Mouse (Mus musculus) forebrain, embryonic 12.5 days (tissue): ENCODE results near the gene Map3k3. TPM values are rescaled to one million over a fixed set of nuclear protein-coding genes. Genes with fewer than 3 reads are reported as not detected.

Experiments
- ATAC-seq: fragments of 200-750 bp; cut with Nextera tagmentation; 2 replicates; pipeline ENCODE4 v1.8.0; 2017; ENCODE audit warnings: moderate TSS enrichment; ENCODE audit not compliant: low FRiP score
- H3K27ac ChIP-seq: fragments of 300-500 bp; sonication (generic); 2 replicates; pipeline ENCODE4 v1.5.1; 2016; ENCODE audit warnings: mild to moderate bottlenecking
- H3K27me3 ChIP-seq: fragments of 300-500 bp; sonication (generic); 2 replicates; pipeline ENCODE4 v1.6.1; 2016; ENCODE audit warnings: mild to moderate bottlenecking
- H3K36me3 ChIP-seq: fragments of 300-500 bp; sonication (generic); replicated peaks from 2 replicates; pipeline ENCODE4 v1.6.1; 2016; ENCODE audit warnings: mild to moderate bottlenecking
- H3K4me1 ChIP-seq: fragments of 300-500 bp; sonication (generic); 2 replicates; pipeline ENCODE4 v1.6.1; 2016
- H3K4me2 ChIP-seq: fragments of 300-500 bp; sonication (generic); 2 replicates; pipeline ENCODE4 v1.6.1; 2016; ENCODE audit warnings: mild to moderate bottlenecking, moderate library complexity
- H3K4me3 ChIP-seq: fragments of 300-500 bp; sonication (generic); replicated peaks from 2 replicates; pipeline ENCODE4 v1.5.1; 2016; ENCODE audit warnings: mild to moderate bottlenecking
- H3K9ac ChIP-seq: fragments of 300-500 bp; sonication (generic); 2 replicates; pipeline ENCODE4 v1.6.1; 2016; ENCODE audit warnings: mild to moderate bottlenecking
- H3K9me3 ChIP-seq: fragments of 300-500 bp; sonication (generic); 2 replicates; pipeline ENCODE4 v1.6.1; 2016
- WGBS: fragments of 180-500 bp; shearing (Covaris S2); methylation state at CpG from one replicate; pipeline ENCODE4 v1.1.7; 2016; 5-methylcytosine and 5-hydroxymethylcytosine counted together
- polyA plus RNA-seq: library from polyadenylated mRNA; unstranded; fragments of >200 nt; fragmentation: Nextera tagmentation; extraction: Ambion mirVana; gene quantifications from 2 replicates; pipeline ENCODE4 v1.2.1, GENCODE M21; 2016

Map3k3 gene
- polyA plus RNA-seq, 1 experiment from 2014 or later = 22.6 TPM

GRCm38 (mm10) chr11:106154091-106154490 lies 69.7 kb downstream of the Map3k3 start:
- WGBS = 78% methylated on average over 5 of the region's 5 CpGs
- Histone ChIP-seq H3K36me3 (peaks cover 90% of the 10 kb centered on the region), H3K4me1 (peaks cover 24% of the 10 kb centered on the region), H3K9me3 (no peaks in the 10 kb centered on the region), H3K27ac (0 out of 2 replicates have a peak overlapping the region, but pooled peaks have one; percentile 13), H3K9ac (no peak overlapping the region), H3K4me2 (no peak overlapping the region), H3K27me3 (no peaks in the 10 kb centered on the region), H3K4me3 (no peak overlapping the region)
- no peak for ATAC-seq

- Histone ChIP-seq H3K27ac (0 out of 2 replicates have a peak overlapping the region, but pooled peaks have one; percentile 15), H3K4me1 (peaks cover 29% of the 10 kb centered on the region)
- 71% methylated on average over 2 of the region's 2 CpGs for WGBS
Observed at GRCm38 (mm10) chr11:106154770-106155169, 70.4 kb downstream of the Map3k3 start.

GRCm38 (mm10) chr11:106155761-106156160 lies 71.3 kb downstream of the Map3k3 start:
- Histone ChIP-seq H3K27me3 (no peaks in the 10 kb centered on the region), H3K4me2 (no peak overlapping the region), H3K27ac (no peak overlapping the region), H3K4me3 (no peak overlapping the region), H3K36me3 (peaks cover 73% of the 10 kb centered on the region), H3K9ac (no peak overlapping the region), H3K4me1 (peaks cover 32% of the 10 kb centered on the region), H3K9me3 (no peaks in the 10 kb centered on the region)
- ATAC-seq = no peak
- 84% methylated on average over 3 of the region's 3 CpGs for WGBS

More at GRCm38 (mm10) chr11:106154770-106155169, 70.4 kb downstream of the Map3k3 start:
- H3K4me3 ChIP-seq = no peak overlapping the region
- H3K36me3 ChIP-seq = peaks cover 83% of the 10 kb centered on the region
- ATAC-seq = no peak
- no peak overlapping the region for H3K4me2 ChIP-seq
- H3K27me3 ChIP-seq = no peaks in the 10 kb centered on the region
- no peak overlapping the region for H3K9ac ChIP-seq
- no peaks in the 10 kb centered on the region for H3K9me3 ChIP-seq

- Histone ChIP-seq H3K4me2 (no peak overlapping the region), H3K9ac (no peak overlapping the region), H3K36me3 (peaks cover 69% of the 10 kb centered on the region), H3K4me1 (peaks cover 37% of the 10 kb centered on the region), H3K9me3 (no peaks in the 10 kb centered on the region), H3K27me3 (no peaks in the 10 kb centered on the region), H3K27ac (0 out of 2 replicates have a peak overlapping the region, but pooled peaks have one; percentile 19), H3K4me3 (no peak overlapping the region)
- 71% methylated on average over 1 of the region's 1 CpGs for WGBS
- no peak for ATAC-seq
Observed at GRCm38 (mm10) chr11:106156257-106156656, 71.8 kb downstream of the Map3k3 start.

- H3K27ac ChIP-seq = peak overlapping the region; percentile 9; the same call in 1 of the 2 replicates
- H3K9me3 ChIP-seq = no peaks in the 10 kb centered on the region
- 90% methylated on average over 7 of the region's 7 CpGs for WGBS
- no peak overlapping the region for H3K4me2 ChIP-seq
- peaks cover 42% of the 10 kb centered on the region for H3K4me1 ChIP-seq
- H3K4me3 ChIP-seq = no peak overlapping the region
- peaks cover 60% of the 10 kb centered on the region for H3K36me3 ChIP-seq
- no peak overlapping the region for H3K9ac ChIP-seq
- no peak for ATAC-seq
- no peaks in the 10 kb centered on the region for H3K27me3 ChIP-seq
Observed at GRCm38 (mm10) chr11:106157154-106157553, 72.7 kb downstream of the Map3k3 start.

GRCm38 (mm10) chr11:106158081-106158929 lies 73.9 kb downstream of the Map3k3 start:
- H3K4me2 ChIP-seq = peak overlapping the region; percentile 75
- H3K27ac ChIP-seq = peak overlapping the region; percentile 97
- H3K36me3 ChIP-seq = peaks cover 56% of the 10 kb centered on the region
- H3K4me3 ChIP-seq = peak overlapping the region; percentile 86
- WGBS = 64% methylated on average over 14 of the region's 14 CpGs
- H3K9ac ChIP-seq = peak overlapping the region; percentile 98
- H3K9me3 ChIP-seq = no peaks in the 10 kb centered on the region
- H3K4me1 ChIP-seq = peaks cover 42% of the 10 kb centered on the region
- no peaks in the 10 kb centered on the region for H3K27me3 ChIP-seq
- ATAC-seq = no peak

GRCm38 (mm10) chr11:106158930-106159215 lies 74.5 kb downstream of the Map3k3 start:
- H3K4me2 ChIP-seq = peak overlapping the region; percentile 75
- H3K36me3 ChIP-seq = peaks cover 57% of the 10 kb centered on the region
- peak overlapping the region; percentile 98 for H3K9ac ChIP-seq
- WGBS = 45% methylated on average over 9 of the region's 9 CpGs
- 0 out of 2 replicates have a peak, but pooled peaks have one; percentile 1 for ATAC-seq
- H3K4me1 ChIP-seq = peaks cover 42% of the 10 kb centered on the region
- peak overlapping the region; percentile 86 for H3K4me3 ChIP-seq
- no peaks in the 10 kb centered on the region for H3K27me3 ChIP-seq
- H3K9me3 ChIP-seq = no peaks in the 10 kb centered on the region
- peak overlapping the region; percentile 97 for H3K27ac ChIP-seq

GRCm38 (mm10) chr11:106159216-106159920 lies 75.0 kb downstream of the Map3k3 start:
- Histone ChIP-seq H3K27ac (peak overlapping the region; percentile 97), H3K27me3 (no peaks in the 10 kb centered on the region), H3K4me2 (peak overlapping the region; percentile 75), H3K4me3 (peak overlapping the region; percentile 86), H3K9me3 (no peaks in the 10 kb centered on the region), H3K4me1 (peaks cover 40% of the 10 kb centered on the region), H3K9ac (peak overlapping the region; percentile 98), H3K36me3 (peaks cover 57% of the 10 kb centered on the region)
- ATAC-seq = peak; percentile 62
- WGBS = 1% methylated on average over 24 of the region's 25 CpGs

GRCm38 (mm10) chr11:106159921-106160840 lies 75.8 kb downstream of the Map3k3 start:
- H3K36me3 ChIP-seq = peaks cover 57% of the 10 kb centered on the region
- H3K27me3 ChIP-seq = no peaks in the 10 kb centered on the region
- H3K4me1 ChIP-seq = peaks cover 40% of the 10 kb centered on the region
- H3K9ac ChIP-seq = peak overlapping the region; percentile 98
- peak; percentile 76 for ATAC-seq
- H3K4me3 ChIP-seq = peak overlapping the region; percentile 86
- WGBS = 1% methylated on average over 97 of the region's 106 CpGs
- H3K27ac ChIP-seq = peak overlapping the region; percentile 97
- H3K9me3 ChIP-seq = no peaks in the 10 kb centered on the region
- peak overlapping the region; percentile 75 for H3K4me2 ChIP-seq

- 30% methylated on average over 22 of the region's 22 CpGs for WGBS
- Histone ChIP-seq H3K36me3 (peaks cover 57% of the 10 kb centered on the region), H3K9me3 (no peaks in the 10 kb centered on the region), H3K4me1 (peaks cover 40% of the 10 kb centered on the region), H3K4me2 (peak within 1 kb of the TSS; percentile 75), H3K9ac (peak within 1 kb of the TSS; percentile 98), H3K4me3 (peak within 1 kb of the TSS; percentile 86), H3K27ac (peak within 1 kb of the TSS; percentile 97), H3K27me3 (no peaks in the 10 kb centered on the region)
- peak; percentile 47 for ATAC-seq
Observed at GRCm38 (mm10) chr11:106160841-106161721, 76.7 kb downstream of the Map3k3 start, which contains the start of the genes Gm10840 and Limd2. Gm10840 (plus strand) TSS chr11:106160850. Limd2 (minus strand) TSS chr11:106160860.

GRCm38 (mm10) chr11:106162237-106162636 lies 77.8 kb downstream of the Map3k3 start:
- ATAC-seq = no peak
- peaks cover 55% of the 10 kb centered on the region for H3K36me3 ChIP-seq
- no peak overlapping the region for H3K4me2 ChIP-seq
- H3K4me1 ChIP-seq = peaks cover 34% of the 10 kb centered on the region
- no peak overlapping the region for H3K9ac ChIP-seq
- 91% methylated on average over 2 of the region's 2 CpGs for WGBS
- H3K27me3 ChIP-seq = no peaks in the 10 kb centered on the region
- H3K27ac ChIP-seq = no peak overlapping the region
- no peak overlapping the region for H3K4me3 ChIP-seq
- no peaks in the 10 kb centered on the region for H3K9me3 ChIP-seq
